20 mouse cellular contexts compared by ENCODE assay signal in the genomic region with DNA sequence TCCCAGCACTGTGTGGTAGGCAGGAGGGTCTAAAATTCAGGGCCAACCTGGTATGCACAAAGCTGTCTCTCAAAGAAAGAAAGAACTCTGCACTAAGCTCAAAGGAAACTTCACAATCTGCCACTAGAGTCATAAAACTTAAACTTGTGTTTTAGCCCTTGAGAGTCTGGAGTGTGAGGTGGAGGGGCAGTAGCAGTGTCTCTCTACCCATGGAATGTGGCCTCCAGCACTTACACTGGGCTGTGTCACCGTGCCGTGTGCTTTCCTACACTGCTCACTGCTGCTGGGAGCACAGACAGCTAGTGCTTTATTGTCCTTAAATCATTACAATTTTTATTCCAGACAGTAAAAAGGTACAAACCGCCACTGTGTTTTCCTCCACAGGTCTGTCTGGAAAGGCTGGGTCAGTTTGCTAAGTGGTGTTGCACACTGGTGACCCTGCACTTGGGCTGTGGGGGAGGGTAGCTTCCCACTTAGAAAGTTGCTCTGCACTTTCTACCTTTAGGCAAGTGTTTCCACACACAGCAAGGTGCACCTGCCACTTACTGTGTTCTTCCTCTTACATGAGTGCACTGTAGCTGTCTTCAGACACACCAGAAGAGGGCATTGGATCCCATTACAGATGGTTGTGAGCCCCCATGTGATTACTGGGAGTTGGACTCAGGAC. TPM values are rescaled to one million over a fixed set of nuclear protein-coding genes. Genes with fewer than 3 reads are reported as not detected.
DNase-seq lines count a peak whose midpoint lies in the region; ATAC-seq and TF ChIP-seq lines count a peak whose summit lies in the region.
"Had no signal": no experiment of that assay in that cellular context is flagged by ENCODE, and none has a peak within 500 bp of the region (broad histone marks: within the 10 kb centered on the region; RNA-seq: fewer than 3 reads in every experiment).

No protein-coding gene starts in this region.

- WGBS in heart, embryonic 13.5 days = 73% methylated on average over 3 of the region's 3 CpGs
- 68% methylated on average over 3 of the region's 3 CpGs for WGBS in lung, embryonic 16.5 days
- 70% methylated on average over 3 of the region's 3 CpGs for WGBS in lung, adult 2 months

- no peak overlapping the region for H3K9ac ChIP-seq in heart, embryonic 13.5 days
- H3K9ac ChIP-seq in lung, embryonic 16.5 days (ENCODE audit: low read length) = no peak overlapping the region
- H3K9ac ChIP-seq: forebrain, postnatal 0 days; hindbrain, embryonic 13.5 days had no signal

- H3K27ac ChIP-seq in heart, embryonic 13.5 days (replicated peaks) = peak overlapping the region; percentile 42
- peak overlapping the region; percentile 50 for H3K27ac ChIP-seq in lung, embryonic 16.5 days (ENCODE audit: low read length)
- H3K27ac ChIP-seq: embryonic facial prominence, embryonic 10.5 days; forebrain, embryonic 13.5 days; hindbrain, embryonic 13.5 days; hindbrain, postnatal 0 days had no signal

- no peak for TF ChIP-seq POLR2A in lung, adult 2 months (IDR thresholded peaks at IDR 0.05; ENCODE audit: borderline replicate concordance, extremely low read depth, low read depth, low read length)

- intact Hi-C loops in heart, postnatal 14 days (cut with DNase I) = no loop called here

- no peak overlapping the region for H3K4me2 ChIP-seq in heart, embryonic 13.5 days
- H3K4me2 ChIP-seq in lung, embryonic 16.5 days (ENCODE audit: low read depth, low read length) = no peak overlapping the region
- H3K4me2 ChIP-seq: forebrain, embryonic 13.5 days; heart, embryonic 11.5 days; hindbrain, embryonic 13.5 days had no signal

- H3K36me3 ChIP-seq in heart, embryonic 13.5 days = peaks cover 65% of the 10 kb centered on the region
- peaks cover 26% of the 10 kb centered on the region for H3K36me3 ChIP-seq in lung, embryonic 16.5 days (ENCODE audit: control insufficient read depth, insufficient read depth, low read length)

- peaks cover 59% of the 10 kb centered on the region for H3K4me1 ChIP-seq in heart, embryonic 13.5 days
- H3K4me1 ChIP-seq in lung, embryonic 16.5 days (replicated peaks; ENCODE audit: control insufficient read depth, insufficient read depth, low read length) = peaks cover 32% of the 10 kb centered on the region
- H3K4me1 ChIP-seq in lung, adult 2 months (ENCODE audit: control insufficient read depth, insufficient read depth, low read length) = peaks cover 25% of the 10 kb centered on the region

- DNase-seq in cerebellum, adult 8-10 months = peak; percentile 4
- DNase-seq in cerebellum, postnatal 10 days = no peak
- no peak for DNase-seq in heart, postnatal 14 days
- DNase-seq in lung, adult 2 months = no peak
- peak; percentile 45 for DNase-seq in lung, postnatal 10 days
- no peak for DNase-seq in spleen, postnatal 36 days (ENCODE audit: low spot score in 2 of 2)
- DNase-seq: adrenal gland, postnatal 14 days; cerebellum, postnatal 25 days; forebrain, postnatal 0 days; gastrocnemius, postnatal 36 days; heart, adult 18-20 months had no signal

- H3K4me3 ChIP-seq in heart, embryonic 13.5 days = no peak overlapping the region
- no peak overlapping the region for H3K4me3 ChIP-seq in lung, embryonic 16.5 days (ENCODE audit: low read length)
- no peak overlapping the region for H3K4me3 ChIP-seq in lung, adult 2 months (replicated peaks; ENCODE audit: extremely low read depth, low read depth, low read length)
- H3K4me3 ChIP-seq: embryonic facial prominence, embryonic 10.5 days; forebrain, embryonic 13.5 days; hindbrain, embryonic 13.5 days had no signal

- no peak for ATAC-seq in heart, embryonic 13.5 days (ENCODE audit: extremely low read depth, insufficient number of reproducible peaks, low FRiP score, low TSS enrichment)
- no peak for ATAC-seq in lung, embryonic 16.5 days (ENCODE audit: low read depth)
- ATAC-seq: activated CD4-positive, CD25-positive, alpha-beta regulatory T cell, adult 4 months; forebrain, embryonic 13.5 days; forebrain, postnatal 0 days; hindbrain, postnatal 0 days had no signal

- no peak for TF ChIP-seq CTCF in lung, adult 2 months (IDR thresholded peaks at IDR 0.05; ENCODE audit: insufficient read depth, low read length)

- H3K9me3 ChIP-seq in heart, embryonic 13.5 days = no peaks in the 10 kb centered on the region
- no peaks in the 10 kb centered on the region for H3K9me3 ChIP-seq in lung, embryonic 16.5 days (ENCODE audit: control insufficient read depth, low read length)
- H3K9me3 ChIP-seq: embryonic facial prominence, embryonic 10.5 days; forebrain, embryonic 13.5 days; hindbrain, embryonic 13.5 days had no signal

- H3K27me3 ChIP-seq in heart, embryonic 13.5 days (replicated peaks) = no peaks in the 10 kb centered on the region
- H3K27me3 ChIP-seq in lung, embryonic 16.5 days (ENCODE audit: control insufficient read depth, insufficient read depth, low read depth, low read length) = no peaks in the 10 kb centered on the region
- H3K27me3 ChIP-seq: forebrain, embryonic 13.5 days; hindbrain, embryonic 13.5 days had no signal

RNA-seq across cellular contexts. Expression of gene Spata2, which starts 15.2 kb away (rescaled TPM):
- polyA plus RNA-seq in heart, embryonic 13.5 days (2015; fragmentation: Nextera tagmentation; extraction: Ambion mirVana) = 13.5 and 14.6 TPM in 2 replicates
- 10 to 100 TPM; 18.2 to 20.9 TPM for total RNA-seq in heart, postnatal 14 days (2021)
- polyA plus RNA-seq in lung, embryonic 16.5 days (2015; fragmentation: Nextera tagmentation; extraction: Ambion mirVana) = 14.8 and 16.2 TPM in 2 replicates
- 23.3 and 23.5 TPM in 2 replicates for polyA plus RNA-seq in lung, adult 2 months (2012; rRNA removed)

RNA-seq across cellular contexts. Expression of gene Rnf114, which starts 15.4 kb away (rescaled TPM):
- 58.0 and 65.0 TPM in 2 replicates for polyA plus RNA-seq in heart, embryonic 13.5 days (2015; fragmentation: Nextera tagmentation; extraction: Ambion mirVana)
- 10 to 100 TPM; 50.7 to 52.1 TPM for total RNA-seq in heart, postnatal 14 days (2021)
- polyA plus RNA-seq in lung, embryonic 16.5 days (2015; fragmentation: Nextera tagmentation; extraction: Ambion mirVana) = 101 and 113 TPM in 2 replicates
- 87.2 and 122 TPM in 2 replicates for polyA plus RNA-seq in lung, adult 2 months (2012; rRNA removed)

RNA-seq across cellular contexts. Expression of gene Snai1, which starts 30.1 kb away (rescaled TPM):
- polyA plus RNA-seq in heart, embryonic 13.5 days (2015; fragmentation: Nextera tagmentation; extraction: Ambion mirVana) = 17.3 and 17.6 TPM in 2 replicates
- 1 to 10 TPM; 3.0 to 3.1 TPM for total RNA-seq in heart, postnatal 14 days (2021)
- 120 and 130 TPM in 2 replicates for polyA plus RNA-seq in lung, embryonic 16.5 days (2015; fragmentation: Nextera tagmentation; extraction: Ambion mirVana)
- 70.8 and 85.0 TPM in 2 replicates for polyA plus RNA-seq in lung, adult 2 months (2012; rRNA removed)
- total RNA-seq: hematopoietic stem cell, adult 5-6 weeks had no signal
- polyA plus RNA-seq: activated CD4-positive, CD25-positive, alpha-beta regulatory T cell, adult 4 months had no signal

Comparison
In these comparisons a context has a peak if more than half of its experiments do, and no peak if none do; other contexts are left out.
1. DNase-seq: peak in cerebellum, adult 8-10 months (single experiment) and lung, postnatal 10 days (single experiment); none in cerebellum, postnatal 10 days (0 of 2), heart, postnatal 14 days (0 of 2), lung, adult 2 months (single experiment) and spleen, postnatal 36 days (0 of 2).